Mouse (Mus musculus): ENCODE data around the gene Emc10. TPM values are rescaled to one million over a fixed set of nuclear protein-coding genes. Genes with fewer than 3 reads are reported as not detected.
A peak's percentile ranks its signal among the peaks of the same experiment; 100 is the strongest.

Gene Emc10
- polyA plus RNA-seq, 1 experiment from 2014 or later, result 154 TPM

DNA sequence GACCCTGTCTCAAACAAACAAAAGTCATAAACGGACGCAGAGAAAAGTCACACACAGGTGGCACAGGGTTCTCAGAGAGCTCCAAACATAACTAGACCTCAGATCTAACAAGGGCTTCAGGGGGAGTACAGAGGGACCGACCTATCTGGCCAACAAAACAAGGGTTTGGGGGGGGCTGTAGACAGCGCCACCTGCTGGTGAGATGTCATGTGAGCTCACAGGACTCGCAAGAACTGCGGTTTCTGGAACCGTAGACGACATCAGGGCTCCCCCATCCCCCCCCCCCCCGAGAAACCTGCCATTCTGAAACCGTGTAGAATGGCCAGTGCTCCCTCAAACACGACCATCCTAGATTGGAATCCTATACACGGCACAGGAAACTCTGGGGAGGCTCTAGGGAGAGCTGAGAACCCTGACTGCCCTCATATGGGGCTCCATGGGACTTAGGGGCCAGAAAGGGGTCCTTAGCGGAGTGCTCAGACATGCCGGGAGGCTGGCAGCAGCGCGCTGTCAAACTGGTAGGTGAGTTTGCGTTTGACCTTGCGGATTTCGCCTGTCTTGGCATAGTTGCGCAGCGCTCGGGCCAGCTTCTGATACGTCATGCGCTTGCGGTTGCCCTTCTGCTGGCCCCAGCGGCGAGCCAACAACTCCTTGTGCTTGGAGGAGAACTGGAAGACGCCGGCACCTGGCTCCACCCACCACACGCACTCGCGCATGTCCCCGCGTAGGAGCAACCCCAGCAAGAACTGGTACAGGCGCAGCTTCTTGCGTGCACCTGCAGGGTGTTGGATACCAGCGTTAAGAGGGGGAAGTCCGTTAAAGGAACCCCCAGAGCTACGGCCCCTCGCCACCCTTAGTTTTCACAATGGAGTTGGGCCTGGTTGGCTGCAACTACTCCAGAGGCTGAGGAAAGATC is 31.4 kb upstream of the Emc10 start:
- WGBS, result 6% methylated on average over 40 of the region's 40 CpGs

DNA sequence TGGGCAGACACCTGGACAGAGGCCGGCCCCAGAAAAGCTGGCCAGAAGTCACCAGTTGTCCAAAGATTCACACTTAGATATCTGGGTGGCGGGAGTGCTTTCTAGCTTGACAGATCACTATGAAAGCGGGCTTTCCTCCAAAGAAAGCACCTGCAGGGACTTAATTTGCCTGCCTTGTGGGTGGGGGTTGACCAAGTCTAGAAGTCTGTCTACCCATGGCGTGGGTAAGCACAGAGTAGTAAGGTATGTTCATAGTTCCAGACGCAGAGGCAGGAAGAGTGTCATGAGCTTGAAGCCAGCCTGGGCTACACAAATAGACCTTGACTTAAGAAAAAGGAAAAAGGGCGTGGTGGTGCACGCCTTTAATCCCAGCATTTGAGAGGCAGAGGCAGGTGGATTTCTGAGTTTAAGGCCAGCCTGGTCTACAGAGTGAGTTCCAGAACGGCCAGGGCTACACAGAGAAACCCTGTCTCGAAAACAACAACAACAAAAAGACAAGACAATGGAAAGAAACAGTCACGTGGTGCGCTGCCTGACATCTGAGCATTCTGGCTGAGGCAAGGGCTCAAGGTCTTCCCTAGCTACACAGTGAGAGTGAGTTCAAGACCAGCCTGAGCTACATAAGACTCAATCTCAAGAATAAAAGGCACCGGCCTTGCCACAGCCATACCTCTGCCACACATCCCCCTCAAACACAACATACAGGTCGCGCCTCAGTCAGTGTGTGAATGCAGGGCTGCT is 30.3 kb upstream of the Emc10 start:
- 91% methylated on average over 14 of the region's 14 CpGs for WGBS
- Histone ChIP-seq H3K4me1 (ENCODE audit: control insufficient read depth, insufficient read depth, low read length) (peaks cover 4% of the 10 kb centered on the region; the same call in 1 of the 2 replicates), H3K27ac (ENCODE audit: low read depth, low read length) (no peak overlapping the region), H3K27me3 (replicated peaks; ENCODE audit: control insufficient read depth, insufficient read depth, low read length) (peaks cover 18% of the 10 kb centered on the region; the same call in 1 of the 2 replicates), H3K9me3 (replicated peaks; ENCODE audit: control insufficient read depth, low read length) (no peaks in the 10 kb centered on the region), H3K36me3 (ENCODE audit: control insufficient read depth, insufficient read depth, low read length) (no peaks in the 10 kb centered on the region), H3K4me3 (ENCODE audit: low read depth, low read length) (no peak overlapping the region), H3K4me2 (ENCODE audit: low read length) (no peak overlapping the region), H3K9ac (ENCODE audit: low read length) (no peak overlapping the region)
- ATAC-seq, result no peak
- DNase-seq (ENCODE audit: low spot score), result no peak

More for the DNA sequence above, 31.4 kb upstream of the Emc10 start:
- Histone ChIP-seq H3K9me3 (replicated peaks; ENCODE audit: control insufficient read depth, low read length) (no peaks in the 10 kb centered on the region), H3K4me1 (ENCODE audit: control insufficient read depth, insufficient read depth, low read length) (peaks cover 3% of the 10 kb centered on the region; the same call in 1 of the 2 replicates), H3K27ac (ENCODE audit: low read depth, low read length) (no peak overlapping the region), H3K27me3 (replicated peaks; ENCODE audit: control insufficient read depth, insufficient read depth, low read length) (peaks cover 11% of the 10 kb centered on the region; the same call in 1 of the 2 replicates), H3K4me3 (ENCODE audit: low read depth, low read length) (peak overlapping the region; percentile 24), H3K9ac (ENCODE audit: low read length) (peak overlapping the region; percentile 38), H3K36me3 (ENCODE audit: control insufficient read depth, insufficient read depth, low read length) (0 out of 2 replicates have a peak, but pooled peaks cover 3% of the 10 kb centered on the region), H3K4me2 (ENCODE audit: low read length) (peak overlapping the region; percentile 56)
- ATAC-seq, result peak; percentile 56; the same call in 1 of the 2 replicates
- peak; percentile 72 for DNase-seq (ENCODE audit: low spot score)

DNA sequence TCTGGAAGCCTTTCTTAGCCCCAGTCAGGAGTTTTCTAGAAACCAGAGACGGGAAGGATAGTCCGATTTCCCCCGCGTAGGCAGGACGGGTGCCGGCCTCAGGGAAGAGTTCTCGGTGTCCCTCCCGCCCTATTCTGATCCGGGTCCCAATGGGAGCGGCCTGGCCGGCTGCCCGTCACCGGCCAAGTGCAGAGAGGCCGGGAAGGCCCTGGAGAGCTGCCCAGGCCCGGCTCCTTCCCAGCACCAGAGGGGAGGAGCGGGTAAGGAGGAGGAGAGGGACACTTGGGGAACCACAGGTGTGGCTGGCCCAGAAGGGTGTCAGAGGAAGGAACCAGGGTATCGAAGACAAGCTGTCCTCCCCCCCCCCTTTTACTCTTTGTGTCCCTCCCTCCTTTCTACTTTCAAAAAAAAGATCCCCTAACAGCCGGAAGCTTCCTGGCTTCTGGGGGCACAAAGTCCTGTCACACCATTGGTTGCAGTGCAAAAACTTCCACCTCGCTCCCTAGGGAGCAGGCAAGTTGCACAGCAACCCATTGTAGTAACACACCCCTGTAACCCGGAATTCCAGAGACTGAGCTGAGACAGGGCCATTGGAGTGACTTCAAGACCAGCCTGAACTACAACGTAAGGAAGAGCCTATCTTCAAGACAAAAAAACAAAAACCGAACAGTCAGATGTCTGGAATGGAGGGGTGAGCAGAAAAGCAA is 28.9 kb upstream of the Emc10 start:
- H3K27ac ChIP-seq (ENCODE audit: low read depth, low read length), result no peak overlapping the region
- DNase-seq (ENCODE audit: low spot score) (peak; percentile 53), ATAC-seq (no peak)
- WGBS, result 13% methylated on average over 22 of the region's 22 CpGs
- no peaks in the 10 kb centered on the region for H3K36me3 ChIP-seq (ENCODE audit: control insufficient read depth, insufficient read depth, low read length)
- H3K9me3 ChIP-seq (replicated peaks; ENCODE audit: control insufficient read depth, low read length), result no peaks in the 10 kb centered on the region
- peak overlapping the region; percentile 19 for H3K4me2 ChIP-seq (ENCODE audit: low read length)
- H3K4me1 ChIP-seq (ENCODE audit: control insufficient read depth, insufficient read depth, low read length), result peaks cover 6% of the 10 kb centered on the region; the same call in 1 of the 2 replicates
- no peak overlapping the region for H3K9ac ChIP-seq (ENCODE audit: low read length)
- H3K27me3 ChIP-seq (replicated peaks; ENCODE audit: control insufficient read depth, insufficient read depth, low read length), result peaks cover 18% of the 10 kb centered on the region; the same call in 1 of the 2 replicates
- H3K4me3 ChIP-seq (ENCODE audit: low read depth, low read length), result no peak overlapping the region

DNA sequence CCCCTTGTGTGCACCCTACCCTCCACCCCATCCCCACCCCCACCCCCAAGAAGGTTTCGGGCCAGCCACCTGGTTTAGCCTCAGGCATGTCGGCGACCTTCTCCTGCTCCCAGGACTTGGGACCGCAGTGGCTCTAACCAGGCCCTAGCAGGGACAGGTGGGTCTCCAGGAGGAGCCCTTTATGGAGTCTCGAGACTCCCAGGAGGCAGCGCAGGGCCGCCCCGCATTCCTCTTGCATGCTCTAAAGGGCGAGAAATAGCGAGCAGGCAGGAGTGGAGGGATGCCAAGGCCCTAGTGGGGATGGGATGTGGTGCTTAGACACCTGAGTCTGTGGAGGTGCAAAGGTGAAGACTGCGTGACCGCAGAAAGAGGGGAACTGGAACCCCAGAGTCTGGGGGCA is 28.2 kb upstream of the Emc10 start, which contains the start of gene Mybpc2:
Gene Mybpc2 (minus strand): TSS at position 155 of the 400 bp plus-strand sequence.
- peaks cover 6% of the 10 kb centered on the region; the same call in 1 of the 2 replicates for H3K4me1 ChIP-seq (ENCODE audit: control insufficient read depth, insufficient read depth, low read length)
- ATAC-seq (no peak), DNase-seq (ENCODE audit: low spot score) (no peak)
- no peaks in the 10 kb centered on the region for H3K36me3 ChIP-seq (ENCODE audit: control insufficient read depth, insufficient read depth, low read length)
- peak within 1 kb of the TSS; percentile 19 for H3K4me2 ChIP-seq (ENCODE audit: low read length)
- peaks cover 18% of the 10 kb centered on the region; the same call in 1 of the 2 replicates for H3K27me3 ChIP-seq (replicated peaks; ENCODE audit: control insufficient read depth, insufficient read depth, low read length)
- no peaks in the 10 kb centered on the region for H3K9me3 ChIP-seq (replicated peaks; ENCODE audit: control insufficient read depth, low read length)
- H3K4me3 ChIP-seq (ENCODE audit: low read depth, low read length), result no peak within 1 kb of the TSS
- no peak within 1 kb of the TSS for H3K9ac ChIP-seq (ENCODE audit: low read length)
- 37% methylated on average over 12 of the region's 12 CpGs for WGBS
- H3K27ac ChIP-seq (ENCODE audit: low read depth, low read length), result no peak within 1 kb of the TSS

DNA sequence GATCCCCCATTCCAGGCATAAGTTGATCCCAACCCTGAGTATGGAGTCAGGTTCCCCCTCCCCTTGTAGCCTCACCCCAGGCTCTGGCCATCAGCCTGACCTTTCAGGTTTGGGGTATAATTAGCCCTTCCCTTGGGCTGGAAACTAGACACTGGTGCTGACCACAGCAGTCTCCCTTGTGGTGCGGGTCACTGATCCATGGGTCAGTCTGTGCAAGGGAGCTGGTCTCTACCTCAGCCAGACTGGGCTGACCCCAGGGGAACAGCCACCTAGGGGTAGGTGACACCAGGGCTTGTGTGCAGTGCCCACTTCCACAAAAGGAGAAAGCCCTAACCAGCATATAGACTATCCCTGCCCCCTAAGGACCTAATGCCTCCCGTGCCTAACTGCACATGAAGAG is 26.7 kb upstream of the Emc10 start:
- ATAC-seq (no peak), DNase-seq (ENCODE audit: low spot score) (no peak)
- peaks cover 5% of the 10 kb centered on the region; the same call in 1 of the 2 replicates for H3K4me1 ChIP-seq (ENCODE audit: control insufficient read depth, insufficient read depth, low read length)
- no peaks in the 10 kb centered on the region for H3K9me3 ChIP-seq (replicated peaks; ENCODE audit: control insufficient read depth, low read length)
- H3K27ac ChIP-seq (ENCODE audit: low read depth, low read length), result no peak overlapping the region
- no peaks in the 10 kb centered on the region for H3K36me3 ChIP-seq (ENCODE audit: control insufficient read depth, insufficient read depth, low read length)
- WGBS, result 72% methylated on average over 2 of the region's 2 CpGs
- peaks cover 12% of the 10 kb centered on the region; the same call in 1 of the 2 replicates for H3K27me3 ChIP-seq (replicated peaks; ENCODE audit: control insufficient read depth, insufficient read depth, low read length)
- no peak overlapping the region for H3K4me2 ChIP-seq (ENCODE audit: low read length)
- H3K9ac ChIP-seq (ENCODE audit: low read length), result no peak overlapping the region
- H3K4me3 ChIP-seq (ENCODE audit: low read depth, low read length), result no peak overlapping the region

DNA sequence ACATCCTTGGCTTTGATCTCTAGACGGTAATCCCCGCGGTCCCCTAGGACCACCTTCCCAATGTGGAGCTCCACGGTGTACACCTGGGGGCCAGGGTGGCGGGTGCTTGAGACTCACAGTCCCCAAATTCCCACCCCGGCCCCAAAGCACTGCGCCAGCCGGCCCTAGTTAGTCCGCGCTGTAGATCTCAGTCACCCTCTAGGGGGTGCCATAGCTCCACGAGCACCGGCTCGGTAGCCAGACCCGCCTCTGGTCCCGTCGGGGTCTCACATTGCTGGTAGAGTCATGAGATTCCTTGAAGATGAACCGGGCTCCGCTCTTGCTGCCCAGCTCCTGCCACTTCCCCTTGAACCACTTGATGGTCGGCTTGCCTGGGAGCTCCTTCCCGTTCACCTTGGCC is 25.4 kb upstream of the Emc10 start:
- Histone ChIP-seq H3K27ac (ENCODE audit: low read depth, low read length) (no peak overlapping the region), H3K36me3 (ENCODE audit: control insufficient read depth, insufficient read depth, low read length) (no peaks in the 10 kb centered on the region), H3K9me3 (replicated peaks; ENCODE audit: control insufficient read depth, low read length) (no peaks in the 10 kb centered on the region), H3K27me3 (replicated peaks; ENCODE audit: control insufficient read depth, insufficient read depth, low read length) (peaks cover 12% of the 10 kb centered on the region; the same call in 1 of the 2 replicates), H3K4me2 (ENCODE audit: low read length) (peak overlapping the region; percentile 37), H3K4me3 (ENCODE audit: low read depth, low read length) (no peak overlapping the region), H3K4me1 (ENCODE audit: control insufficient read depth, insufficient read depth, low read length) (peaks cover 3% of the 10 kb centered on the region; the same call in 1 of the 2 replicates), H3K9ac (ENCODE audit: low read length) (no peak overlapping the region)
- WGBS, result 2% methylated on average over 20 of the region's 20 CpGs
- peak; percentile 76 for DNase-seq (ENCODE audit: low spot score)
- peak; percentile 79 for ATAC-seq

DNA sequence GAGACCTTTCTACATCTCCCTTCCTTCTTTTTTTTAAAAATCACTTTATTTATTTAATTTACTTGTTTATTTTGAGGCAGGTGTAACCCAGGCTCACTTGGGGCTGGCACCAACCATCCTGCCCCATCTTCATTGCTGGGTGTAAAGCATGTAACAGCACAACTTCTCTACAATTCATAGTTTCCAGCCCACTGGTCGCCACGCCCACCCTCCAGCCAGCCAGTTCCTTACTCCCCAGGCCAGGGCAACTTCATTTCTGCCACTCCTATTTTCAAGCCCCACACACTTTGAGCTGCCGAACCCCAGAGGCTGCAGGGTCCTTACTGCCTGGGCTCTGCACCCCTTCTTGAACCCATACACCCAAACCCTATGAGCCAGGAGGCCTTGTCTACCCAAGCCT is 24.7 kb upstream of the Emc10 start:
- ATAC-seq (no peak), DNase-seq (ENCODE audit: low spot score) (no peak)
- peaks cover 11% of the 10 kb centered on the region; the same call in 1 of the 2 replicates for H3K27me3 ChIP-seq (replicated peaks; ENCODE audit: control insufficient read depth, insufficient read depth, low read length)
- no peaks in the 10 kb centered on the region for H3K36me3 ChIP-seq (ENCODE audit: control insufficient read depth, insufficient read depth, low read length)
- H3K4me1 ChIP-seq (ENCODE audit: control insufficient read depth, insufficient read depth, low read length), result peaks cover 3% of the 10 kb centered on the region; the same call in 1 of the 2 replicates
- 55% methylated on average over 3 of the region's 3 CpGs for WGBS
- no peaks in the 10 kb centered on the region for H3K9me3 ChIP-seq (replicated peaks; ENCODE audit: control insufficient read depth, low read length)
- no peak overlapping the region for H3K4me2 ChIP-seq (ENCODE audit: low read length)
- H3K27ac ChIP-seq (ENCODE audit: low read depth, low read length), result no peak overlapping the region
- no peak overlapping the region for H3K4me3 ChIP-seq (ENCODE audit: low read depth, low read length)
- no peak overlapping the region for H3K9ac ChIP-seq (ENCODE audit: low read length)

DNA sequence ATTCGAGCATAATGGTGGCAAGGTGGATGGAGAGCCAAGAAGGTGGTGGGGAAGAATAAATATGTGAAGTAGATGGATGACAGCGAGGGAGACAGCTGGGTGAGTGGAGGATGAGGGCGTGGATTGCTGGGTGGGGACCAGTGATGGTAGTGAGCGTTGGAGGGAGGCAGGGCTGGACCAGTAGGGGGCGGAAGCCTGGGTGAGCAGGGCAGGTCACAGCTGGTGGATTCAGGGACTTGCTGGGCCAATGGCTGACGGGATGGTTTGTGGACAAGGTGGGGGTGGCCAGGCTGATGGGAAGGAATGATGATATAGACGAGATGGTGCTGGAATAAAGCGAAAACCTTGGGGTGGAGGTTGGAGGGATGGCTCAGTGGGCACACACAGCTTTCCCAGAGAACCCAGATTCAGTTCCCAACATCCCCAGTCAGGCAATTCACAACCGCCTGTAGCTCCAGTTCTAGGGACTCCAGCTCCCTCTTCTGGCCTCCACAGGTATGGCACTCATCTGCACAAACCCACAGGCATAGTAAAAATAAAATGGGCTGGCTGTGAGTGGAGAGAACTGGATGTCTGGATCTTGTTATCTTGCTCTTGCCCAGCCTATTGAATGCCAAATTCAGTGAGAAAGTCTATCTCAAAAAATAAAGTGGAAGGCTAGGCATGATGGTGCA is 23.0 kb upstream of the Emc10 start:
- ATAC-seq (no peak), DNase-seq (ENCODE audit: low spot score) (no peak)
- Histone ChIP-seq H3K9me3 (replicated peaks; ENCODE audit: control insufficient read depth, low read length) (no peaks in the 10 kb centered on the region), H3K4me1 (ENCODE audit: control insufficient read depth, insufficient read depth, low read length) (peaks cover 3% of the 10 kb centered on the region; the same call in 1 of the 2 replicates), H3K27me3 (replicated peaks; ENCODE audit: control insufficient read depth, insufficient read depth, low read length) (peaks cover 8% of the 10 kb centered on the region; the same call in 1 of the 2 replicates), H3K4me3 (ENCODE audit: low read depth, low read length) (no peak overlapping the region), H3K27ac (ENCODE audit: low read depth, low read length) (no peak overlapping the region), H3K36me3 (ENCODE audit: control insufficient read depth, insufficient read depth, low read length) (no peaks in the 10 kb centered on the region), H3K4me2 (ENCODE audit: low read length) (no peak overlapping the region), H3K9ac (ENCODE audit: low read length) (no peak overlapping the region)
- 72% methylated on average over 9 of the region's 9 CpGs for WGBS

All from forebrain, embryonic 14.5 days (tissue).